Mouse (Mus musculus) lung, embryonic 14.5 days (tissue): ENCODE results near the gene Pelo. TPM values are rescaled to one million over a fixed set of nuclear protein-coding genes. Genes with fewer than 3 reads are reported as not detected.
A peak's percentile ranks its signal among the peaks of the same experiment; 100 is the strongest.

Experiments
- ATAC-seq: fragments of 200-750 bp; cut with Nextera tagmentation; 2 replicates; pipeline ENCODE4 v1.8.0; 2017; ENCODE audit warnings: mild to moderate bottlenecking, moderate TSS enrichment, moderate library complexity; ENCODE audit not compliant: insufficient read depth
- DNase-seq: peaks from one replicate; pipeline ENCODE4 v3.0.0-alpha.2; 2015
- H3K27ac ChIP-seq: fragments of 300-500 bp; sonication (generic); 2 replicates; pipeline ENCODE4 v1.5.1; 2014; ENCODE audit warnings: low read depth, mild to moderate bottlenecking, moderate library complexity
- H3K27me3 ChIP-seq: fragments of 300-500 bp; sonication (generic); 2 replicates; pipeline ENCODE4 v1.6.1; 2014; ENCODE audit warnings: low read length, control low read depth; ENCODE audit not compliant: insufficient read depth
- H3K36me3 ChIP-seq: fragments of 300-500 bp; sonication (generic); 2 replicates; pipeline ENCODE4 v1.6.1; 2014; ENCODE audit warnings: control low read depth; ENCODE audit not compliant: insufficient read depth
- H3K4me1 ChIP-seq: fragments of 300-500 bp; sonication (generic); 2 replicates; pipeline ENCODE4 v1.6.1; 2014; ENCODE audit warnings: antibody characterized with exemption, control low read depth; ENCODE audit not compliant: insufficient read depth
- H3K4me2 ChIP-seq: fragments of 300-500 bp; sonication (generic); 2 replicates; pipeline ENCODE4 v1.6.1; 2014; ENCODE audit warnings: mild to moderate bottlenecking
- H3K4me3 ChIP-seq: fragments of 300-500 bp; sonication (generic); 2 replicates; pipeline ENCODE4 v1.5.1; 2014; ENCODE audit warnings: low read depth, low read length
- H3K9ac ChIP-seq: fragments of 300-500 bp; sonication (generic); 2 replicates; pipeline ENCODE4 v1.6.1; 2014
- H3K9me3 ChIP-seq: fragments of 300-500 bp; sonication (generic); 2 replicates; pipeline ENCODE4 v1.6.1; 2016; ENCODE audit warnings: low read depth, low read length, control low read depth
- CTCF ChIP-seq: IDR thresholded peaks from 2 replicates; pipeline ENCODE4 v1.5.1; 2016; ENCODE audit warnings: antibody characterized with exemption, low read depth
- WGBS: fragments of 180-500 bp; shearing (Covaris S2); extraction: QIAGEN DNeasy Blood & Tissue Kit; methylation state at CpG from one replicate; pipeline ENCODE4 v1.1.7; 2014; 5-methylcytosine and 5-hydroxymethylcytosine counted together
- polyA plus RNA-seq: library from polyadenylated mRNA; unstranded; fragments of >200 nt; fragmentation: Nextera tagmentation; extraction: Ambion mirVana; gene quantifications from 2 replicates; pipeline ENCODE4 v1.2.1, GENCODE M21; 2014

Gene Pelo
- polyA plus RNA-seq, 1 experiment from 2014 or later: 6.6 TPM

DNA sequence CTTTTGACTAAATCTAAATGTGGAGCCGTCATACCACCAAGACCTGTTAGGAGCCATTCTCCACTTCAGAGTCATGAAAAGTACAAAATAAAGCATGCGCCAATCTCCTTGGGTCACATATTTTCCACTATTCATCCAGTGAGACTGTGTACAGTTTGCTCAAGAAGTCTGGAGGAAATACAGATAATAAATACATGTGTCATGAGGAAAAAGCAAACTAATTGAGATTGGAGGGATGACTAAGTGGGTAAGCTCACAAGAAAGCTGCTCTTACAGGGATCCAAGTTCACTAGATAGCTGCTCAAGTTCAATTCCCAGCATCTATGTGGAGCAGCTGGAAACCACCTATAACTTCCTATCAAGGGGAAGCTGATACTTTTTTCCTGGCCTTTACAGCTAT is 36.5 kb upstream of the Pelo start:
- Histone ChIP-seq H3K27ac (no peak overlapping the region), H3K4me2 (no peak overlapping the region), H3K4me3 (no peak overlapping the region), H3K27me3 (no peaks in the 10 kb centered on the region), H3K4me1 (no peaks in the 10 kb centered on the region), H3K36me3 (no peaks in the 10 kb centered on the region), H3K9me3 (no peaks in the 10 kb centered on the region), H3K9ac (no peak overlapping the region)
- TF ChIP-seq CTCF: no peak
- DNase-seq (no peak), ATAC-seq (no peak)
- WGBS: 85% methylated on average over 2 of the region's 2 CpGs

- no peaks in the 10 kb centered on the region for H3K4me1 ChIP-seq
- no peak for TF ChIP-seq CTCF
- H3K9me3 ChIP-seq: no peaks in the 10 kb centered on the region
- DNase-seq (no peak), ATAC-seq (no peak)
- no peaks in the 10 kb centered on the region for H3K27me3 ChIP-seq
- H3K27ac ChIP-seq: no peak overlapping the region
- H3K9ac ChIP-seq: no peak overlapping the region
- H3K4me3 ChIP-seq: no peak overlapping the region
- 83% methylated on average over 4 of the region's 4 CpGs for WGBS
- H3K4me2 ChIP-seq: no peak overlapping the region
- no peaks in the 10 kb centered on the region for H3K36me3 ChIP-seq
Measured at GRCm38 (mm10) chr13:115125130-115125529, 35.1 kb upstream of the Pelo start.

GRCm38 (mm10) chr13:115124521-115124920 is 34.5 kb upstream of the Pelo start:
- no peak for TF ChIP-seq CTCF
- ATAC-seq (no peak), DNase-seq (no peak)
- Histone ChIP-seq H3K4me2 (no peak overlapping the region), H3K27ac (no peak overlapping the region), H3K9ac (no peak overlapping the region), H3K4me1 (no peaks in the 10 kb centered on the region), H3K9me3 (no peaks in the 10 kb centered on the region), H3K36me3 (no peaks in the 10 kb centered on the region), H3K4me3 (no peak overlapping the region), H3K27me3 (no peaks in the 10 kb centered on the region)
- WGBS: 71% methylated on average over 1 of the region's 1 CpGs

GRCm38 (mm10) chr13:115118756-115119155 is 28.8 kb upstream of the Pelo start:
- Histone ChIP-seq H3K27me3 (no peaks in the 10 kb centered on the region), H3K4me3 (no peak overlapping the region), H3K4me1 (no peaks in the 10 kb centered on the region), H3K4me2 (no peak overlapping the region), H3K36me3 (no peaks in the 10 kb centered on the region), H3K9me3 (no peaks in the 10 kb centered on the region), H3K9ac (no peak overlapping the region), H3K27ac (no peak overlapping the region)
- ATAC-seq (no peak), DNase-seq (peak; percentile 45)
- no peak for TF ChIP-seq CTCF
- 51% methylated on average over 5 of the region's 5 CpGs for WGBS

- Histone ChIP-seq H3K36me3 (no peaks in the 10 kb centered on the region), H3K9me3 (no peaks in the 10 kb centered on the region), H3K4me3 (no peak overlapping the region), H3K9ac (no peak overlapping the region), H3K27ac (no peak overlapping the region), H3K4me2 (no peak overlapping the region), H3K27me3 (no peaks in the 10 kb centered on the region), H3K4me1 (no peaks in the 10 kb centered on the region)
- no peak for TF ChIP-seq CTCF
- 45% methylated on average over 3 of the region's 3 CpGs for WGBS
- peak; percentile 72 for DNase-seq
- peak; percentile 86; the same call in 1 of the 2 replicates for ATAC-seq
Measured at GRCm38 (mm10) chr13:115118195-115118594, 28.2 kb upstream of the Pelo start.

- Histone ChIP-seq H3K36me3 (no peaks in the 10 kb centered on the region), H3K4me2 (no peak overlapping the region), H3K27ac (no peak overlapping the region), H3K4me1 (no peaks in the 10 kb centered on the region), H3K9me3 (no peaks in the 10 kb centered on the region), H3K4me3 (no peak overlapping the region), H3K27me3 (no peaks in the 10 kb centered on the region), H3K9ac (no peak overlapping the region)
- no peak for DNase-seq
- ATAC-seq: no peak
- no peak for TF ChIP-seq CTCF
- 77% methylated on average over 3 of the region's 3 CpGs for WGBS
Measured at GRCm38 (mm10) chr13:115116930-115117621, 27.1 kb upstream of the Pelo start.

GRCm38 (mm10) chr13:115109628-115110027 is 19.6 kb upstream of the Pelo start:
- no peak for TF ChIP-seq CTCF
- no peak overlapping the region for H3K4me3 ChIP-seq
- H3K27ac ChIP-seq: no peak overlapping the region
- H3K4me1 ChIP-seq: no peaks in the 10 kb centered on the region
- H3K36me3 ChIP-seq: no peaks in the 10 kb centered on the region
- DNase-seq (no peak), ATAC-seq (no peak)
- 69% methylated on average over 4 of the region's 4 CpGs for WGBS
- H3K4me2 ChIP-seq: no peak overlapping the region
- H3K27me3 ChIP-seq: no peaks in the 10 kb centered on the region
- H3K9me3 ChIP-seq: no peaks in the 10 kb centered on the region
- H3K9ac ChIP-seq: no peak overlapping the region
